Mouse (Mus musculus) MEL (cell line): ENCODE results near the gene Emilin1.

Experiments
- CTCF ChIP-seq, 3 experiments: IDR thresholded peaks in 2 of 3; conservative IDR thresholded peaks in 1 of 3; 2 replicates each; pipeline ENCODE4 v1.5.1; 2011 to 2012; ENCODE audit warnings: low read length in 3 of 3, low read depth in 2 of 3, mild to moderate bottlenecking in 2 of 3, improper control_type of control experiment in 1 of 3, inconsistent platforms in 1 of 3, mixed read lengths in 1 of 3, moderate library complexity in 1 of 3; ENCODE audit not compliant: control insufficient read depth in 1 of 3, insufficient read depth in 1 of 3, poor library complexity in 1 of 3, severe bottlenecking in 1 of 3
- KAT2A ChIP-seq: conservative IDR thresholded peaks from 2 replicates; pipeline ENCODE4 v1.6.1; 2012; ENCODE audit warnings: low read depth, low read length, improper control_type of control experiment, inconsistent platforms
- MEF2A ChIP-seq: IDR thresholded peaks from 2 replicates; pipeline ENCODE4 v1.6.1; 2014; ENCODE audit warnings: low read depth, mild to moderate bottlenecking, inconsistent platforms, low read length, improper control_type of control experiment; ENCODE audit not compliant: poor library complexity, insufficient replicate concordance, severe bottlenecking; ENCODE audit errors: extremely low read depth
- POLR2A ChIP-seq, 2 experiments: IDR thresholded peaks; 2 replicates each; pipeline ENCODE4 v1.6.1; 2011 to 2012; ENCODE audit warnings: low read length in 2 of 2, mild to moderate bottlenecking in 2 of 2, control low read depth in 1 of 2, improper control_type of control experiment in 1 of 2, low read depth in 1 of 2, moderate library complexity in 1 of 2; ENCODE audit not compliant: control insufficient read depth in 1 of 2, insufficient read depth in 1 of 2, poor library complexity in 1 of 2
- SIN3A ChIP-seq: IDR thresholded peaks from 2 replicates; pipeline ENCODE4 v1.6.1; 2012; ENCODE audit warnings: low read length, improper control_type of control experiment, inconsistent platforms
- USF1 ChIP-seq: IDR thresholded peaks from 2 replicates; pipeline ENCODE4 v1.6.1; 2014; ENCODE audit warnings: low read depth, mild to moderate bottlenecking, inconsistent platforms, low read length, improper control_type of control experiment, moderate library complexity
- ZC3H11A ChIP-seq: IDR thresholded peaks from 2 replicates; pipeline ENCODE4 v1.6.1; 2012; ENCODE audit warnings: low read depth, mild to moderate bottlenecking, inconsistent platforms, low read length, improper control_type of control experiment

DNA sequence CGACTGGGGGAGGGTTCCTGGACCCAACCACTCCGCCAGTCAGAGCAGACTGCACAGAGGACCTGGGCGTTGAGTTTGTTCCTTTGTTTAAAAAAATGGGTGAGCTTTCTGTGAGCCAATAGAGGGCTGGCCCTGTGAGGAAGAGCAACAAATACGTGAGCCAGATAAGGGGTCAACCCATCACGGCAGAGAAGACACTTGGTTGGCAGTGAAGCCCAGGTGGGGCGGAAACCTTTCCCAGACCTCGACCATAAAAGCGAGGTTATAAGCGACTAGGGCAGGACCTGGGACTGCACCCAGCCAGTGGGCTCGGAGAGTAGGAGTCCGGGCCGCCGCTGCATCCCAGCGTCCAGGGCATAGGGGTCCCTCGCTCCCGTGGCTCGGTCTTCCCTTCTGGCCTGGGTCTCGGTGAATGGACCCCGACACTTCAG is 25.9 kb upstream of the Emilin1 start:
- peak; percentile 96 to 99 for TF ChIP-seq POLR2A (IDR thresholded peaks at IDR 0.05; ENCODE audit: control insufficient read depth in 1 of 2, insufficient read depth in 1 of 2, low read depth in 1 of 2, low read length in 2 of 2, poor library complexity in 1 of 2)
- no peak for TF ChIP-seq KAT2A
- TF ChIP-seq SIN3A, result peak; percentile 73
- no peak for TF ChIP-seq ZC3H11A
- TF ChIP-seq USF1, result 0 out of 2 replicates have a peak, but pooled peaks have one; percentile 9
- TF ChIP-seq CTCF (IDR thresholded peaks at IDR 0.05 in 2 of 3, conservative IDR thresholded peaks at IDR 0.05 in 1 of 3; ENCODE audit: control insufficient read depth in 1 of 3, insufficient read depth in 1 of 3, low read depth in 2 of 3, low read length in 3 of 3, poor library complexity in 1 of 3, severe bottlenecking in 1 of 3), result no peak
- 0 out of 2 replicates have a peak, but pooled peaks have one; percentile 21 for TF ChIP-seq MEF2A
